Mouse (Mus musculus): Measurements from ENCODE around the gene Bcas1. TPM values are rescaled to one million over a fixed set of nuclear protein-coding genes. Genes with fewer than 3 reads are reported as not detected.

Gene Bcas1
- polyA plus RNA-seq, 1 experiment from 2014 or later = 15.7 TPM

DNA sequence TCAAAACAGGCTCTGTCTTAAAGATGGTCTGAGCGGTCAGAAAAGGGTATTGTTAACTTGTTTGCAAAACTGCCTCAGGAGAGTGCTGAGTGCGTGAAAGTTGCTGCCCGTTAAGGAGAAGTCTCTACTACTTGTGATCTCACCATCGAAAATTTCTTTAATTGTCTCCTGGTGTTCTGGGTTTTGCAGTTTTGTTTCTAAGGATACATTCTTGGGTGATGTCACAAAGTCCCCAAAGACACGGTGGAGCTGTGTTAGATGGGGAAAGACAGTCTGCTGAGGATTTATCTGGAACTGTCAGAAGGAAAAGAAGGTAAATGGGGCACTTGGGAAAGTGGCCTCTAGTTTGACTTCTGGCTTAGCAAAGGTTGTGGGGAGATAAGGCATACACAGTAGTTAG lies 106.1 kb downstream of the Bcas1 start:
- Histone ChIP-seq H3K27ac (replicated peaks) (no peak overlapping the region), H3K4me2 (no peak overlapping the region), H3K9ac (no peak overlapping the region), H3K4me1 (replicated peaks) (peaks cover 33% of the 10 kb centered on the region), H3K36me3 (no peaks in the 10 kb centered on the region), H3K4me3 (no peak overlapping the region), H3K27me3 (no peaks in the 10 kb centered on the region), H3K9me3 (no peaks in the 10 kb centered on the region)
- 58% methylated on average over 5 of the region's 5 CpGs for whole genome bisulfite sequencing
- no peak for ATAC-seq (ENCODE audit: low read depth)

DNA sequence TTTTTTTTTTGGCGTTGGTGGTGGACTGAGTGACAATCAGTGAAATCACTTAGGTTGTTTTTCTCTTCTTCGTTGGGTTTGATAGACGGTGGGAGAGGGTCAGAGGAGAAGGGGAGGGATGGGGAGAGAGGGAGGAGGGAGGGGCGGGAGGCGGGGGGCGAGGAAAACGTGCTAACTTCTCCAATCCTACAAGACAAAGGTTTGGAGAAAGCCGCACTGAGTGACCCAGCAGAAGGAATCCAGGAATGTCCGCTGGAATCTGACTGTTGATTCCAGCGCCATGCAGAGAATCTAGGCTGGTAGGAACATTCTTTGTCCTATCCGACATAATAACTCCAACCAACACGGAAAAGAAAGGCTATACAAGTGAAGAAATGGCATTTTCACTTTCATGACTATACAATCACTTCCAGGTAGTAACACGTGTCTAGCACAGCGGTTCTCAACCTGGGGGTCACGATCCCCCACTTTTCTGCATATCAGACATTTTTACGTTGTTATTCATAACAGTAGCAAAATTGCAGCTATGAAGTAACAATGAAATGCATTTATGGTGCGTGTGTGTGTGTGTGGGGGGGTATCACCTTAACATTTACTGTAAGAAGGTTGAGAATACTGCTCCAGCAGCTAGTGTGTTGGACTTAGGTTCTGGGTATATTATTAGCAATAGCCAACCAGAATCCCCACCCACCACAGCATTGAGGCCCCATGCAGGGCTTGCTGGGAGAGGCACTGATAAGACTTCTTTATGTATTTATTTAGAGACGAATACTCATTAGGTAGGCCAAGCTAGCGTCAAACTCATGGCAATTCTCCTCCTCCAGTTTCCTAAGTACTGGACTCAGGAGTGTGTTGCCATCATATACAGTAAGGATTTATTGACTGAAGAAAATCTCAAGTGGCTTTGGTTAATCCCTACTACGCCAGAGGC lies 107.8 kb downstream of the Bcas1 start:
- H3K27me3 ChIP-seq = no peaks in the 10 kb centered on the region
- peak overlapping the region; percentile 40 for H3K4me3 ChIP-seq
- H3K4me1 ChIP-seq (replicated peaks) = peaks cover 33% of the 10 kb centered on the region
- peak; percentile 30 for ATAC-seq (ENCODE audit: low read depth)
- H3K27ac ChIP-seq (replicated peaks) = peak overlapping the region; percentile 81
- H3K4me2 ChIP-seq = peak overlapping the region; percentile 73
- H3K9ac ChIP-seq = peak overlapping the region; percentile 72
- H3K36me3 ChIP-seq = no peaks in the 10 kb centered on the region
- WGBS = 28% methylated on average over 16 of the region's 20 CpGs
- H3K9me3 ChIP-seq = no peaks in the 10 kb centered on the region

- WGBS = 11% methylated on average over 25 of the region's 25 CpGs
- H3K36me3 ChIP-seq = no peaks in the 10 kb centered on the region
- no peaks in the 10 kb centered on the region for H3K9me3 ChIP-seq
- H3K4me3 ChIP-seq = peak overlapping the region; percentile 40
- H3K4me2 ChIP-seq = peak overlapping the region; percentile 73
- H3K27ac ChIP-seq (replicated peaks) = peak overlapping the region; percentile 81
- ATAC-seq (ENCODE audit: low read depth) = peak; percentile 98
- H3K4me1 ChIP-seq (replicated peaks) = peaks cover 28% of the 10 kb centered on the region
- H3K27me3 ChIP-seq = no peaks in the 10 kb centered on the region
- peak overlapping the region; percentile 72 for H3K9ac ChIP-seq
Observed at GRCm38 (mm10) chr2:170318713-170319532, 108.7 kb downstream of the Bcas1 start.

DNA sequence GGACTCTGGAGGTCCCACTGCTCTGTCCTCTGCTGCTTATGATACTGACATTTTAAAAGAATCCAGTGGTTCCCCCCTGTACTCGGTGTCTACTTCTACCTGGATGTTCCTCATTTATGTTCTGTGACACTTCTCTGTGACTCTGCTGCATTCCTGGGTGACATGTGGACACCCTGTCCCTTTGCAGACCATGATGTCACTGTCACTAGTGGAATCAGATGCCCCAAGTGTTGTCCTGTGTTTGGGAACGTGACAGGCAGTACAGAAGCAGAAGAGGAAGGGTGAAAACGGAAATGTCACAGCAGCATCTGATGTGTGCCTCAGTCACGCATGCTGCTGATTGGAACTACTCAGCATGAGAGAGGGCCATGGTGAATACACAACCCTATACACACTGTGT lies 110.9 kb downstream of the Bcas1 start:
- H3K27ac ChIP-seq (replicated peaks) = no peak overlapping the region
- no peak overlapping the region for H3K4me2 ChIP-seq
- no peaks in the 10 kb centered on the region for H3K27me3 ChIP-seq
- H3K4me3 ChIP-seq = no peak overlapping the region
- H3K36me3 ChIP-seq = no peaks in the 10 kb centered on the region
- no peaks in the 10 kb centered on the region for H3K9me3 ChIP-seq
- no peak overlapping the region for H3K9ac ChIP-seq
- peaks cover 20% of the 10 kb centered on the region for H3K4me1 ChIP-seq (replicated peaks)
- no peak for ATAC-seq (ENCODE audit: low read depth)
- 96% methylated on average over 4 of the region's 4 CpGs for WGBS

- H3K4me2 ChIP-seq = no peak overlapping the region
- ATAC-seq (ENCODE audit: low read depth) = no peak
- H3K27ac ChIP-seq (replicated peaks) = no peak overlapping the region
- H3K9me3 ChIP-seq = no peaks in the 10 kb centered on the region
- no peaks in the 10 kb centered on the region for H3K36me3 ChIP-seq
- H3K4me1 ChIP-seq (replicated peaks) = peaks cover 16% of the 10 kb centered on the region
- no peak overlapping the region for H3K9ac ChIP-seq
- no peaks in the 10 kb centered on the region for H3K27me3 ChIP-seq
- no peak overlapping the region for H3K4me3 ChIP-seq
- WGBS = 91% methylated on average over 8 of the region's 8 CpGs
Observed at GRCm38 (mm10) chr2:170316344-170316743, 111.3 kb downstream of the Bcas1 start.

DNA sequence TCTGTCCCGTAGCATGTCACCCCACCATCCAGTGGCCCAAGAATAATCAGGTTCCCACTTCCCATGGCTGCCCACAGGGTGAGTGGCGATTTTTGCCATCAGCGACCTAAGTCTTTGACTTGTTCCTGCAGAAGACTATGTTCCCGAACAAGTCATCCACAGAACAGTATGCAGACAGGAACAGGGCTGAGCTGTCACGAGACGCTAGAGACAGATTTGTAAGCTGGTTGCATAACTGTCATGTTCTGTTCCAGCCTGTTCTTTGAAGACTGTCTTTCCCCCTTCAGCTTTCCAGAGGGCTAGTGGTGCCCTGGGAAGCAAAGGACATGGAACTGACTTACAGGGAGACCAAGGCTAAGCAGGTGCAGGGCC lies 116.7 kb downstream of the Bcas1 start:
- Histone ChIP-seq H3K4me1 (replicated peaks) (peaks cover 24% of the 10 kb centered on the region), H3K36me3 (no peaks in the 10 kb centered on the region), H3K4me2 (no peak overlapping the region), H3K4me3 (no peak overlapping the region), H3K9me3 (no peaks in the 10 kb centered on the region), H3K9ac (no peak overlapping the region), H3K27me3 (no peaks in the 10 kb centered on the region), H3K27ac (replicated peaks) (no peak overlapping the region)
- no peak for ATAC-seq (ENCODE audit: low read depth)
- WGBS = 88% methylated on average over 6 of the region's 6 CpGs

DNA sequence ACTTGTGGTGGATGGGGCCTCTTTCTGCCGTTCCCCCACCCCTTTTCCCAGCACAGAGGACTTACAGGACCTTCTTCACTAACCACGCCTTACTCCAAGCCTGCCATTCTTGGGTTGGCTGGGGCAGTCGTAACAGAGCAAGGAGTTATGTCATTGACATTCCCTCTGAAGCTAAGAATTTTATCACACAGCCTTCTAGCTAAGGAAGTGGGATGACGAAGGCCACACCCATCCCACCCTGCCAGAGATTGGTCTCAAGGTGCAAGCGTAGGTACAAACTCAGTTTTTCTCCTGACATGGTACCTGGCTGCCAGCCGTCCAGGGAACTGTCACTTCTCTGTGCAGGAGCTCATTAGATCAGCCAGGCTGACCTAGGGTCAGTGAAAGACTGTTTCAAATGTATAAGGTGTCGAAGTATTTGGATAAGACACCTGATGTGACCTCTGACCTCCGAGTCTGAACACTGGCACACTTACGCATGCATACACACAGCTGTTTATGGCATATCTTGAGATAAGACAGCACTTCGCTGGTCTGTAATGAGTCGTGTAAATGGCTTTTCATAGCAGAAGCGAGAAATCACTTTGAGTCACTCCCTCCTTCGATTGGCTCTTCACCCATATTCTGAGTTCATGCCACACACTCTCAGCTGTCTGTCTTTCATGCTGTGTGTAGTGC lies 117.2 kb downstream of the Bcas1 start:
- 89% methylated on average over 13 of the region's 13 CpGs for WGBS
- Histone ChIP-seq H3K4me1 (replicated peaks) (peaks cover 24% of the 10 kb centered on the region), H3K4me3 (no peak overlapping the region), H3K27me3 (no peaks in the 10 kb centered on the region), H3K4me2 (no peak overlapping the region), H3K9ac (no peak overlapping the region), H3K9me3 (no peaks in the 10 kb centered on the region), H3K27ac (replicated peaks) (no peak overlapping the region), H3K36me3 (no peaks in the 10 kb centered on the region)
- no peak for ATAC-seq (ENCODE audit: low read depth)

- H3K9ac ChIP-seq = no peak overlapping the region
- H3K36me3 ChIP-seq = no peaks in the 10 kb centered on the region
- H3K4me2 ChIP-seq = no peak overlapping the region
- no peaks in the 10 kb centered on the region for H3K27me3 ChIP-seq
- ATAC-seq (ENCODE audit: low read depth) = no peak
- H3K4me3 ChIP-seq = no peak overlapping the region
- no peaks in the 10 kb centered on the region for H3K9me3 ChIP-seq
- 63% methylated on average over 9 of the region's 9 CpGs for WGBS
- peaks cover 24% of the 10 kb centered on the region for H3K4me1 ChIP-seq (replicated peaks)
- no peak overlapping the region for H3K27ac ChIP-seq (replicated peaks)
Observed at GRCm38 (mm10) chr2:170308966-170309365, 118.7 kb downstream of the Bcas1 start.

DNA sequence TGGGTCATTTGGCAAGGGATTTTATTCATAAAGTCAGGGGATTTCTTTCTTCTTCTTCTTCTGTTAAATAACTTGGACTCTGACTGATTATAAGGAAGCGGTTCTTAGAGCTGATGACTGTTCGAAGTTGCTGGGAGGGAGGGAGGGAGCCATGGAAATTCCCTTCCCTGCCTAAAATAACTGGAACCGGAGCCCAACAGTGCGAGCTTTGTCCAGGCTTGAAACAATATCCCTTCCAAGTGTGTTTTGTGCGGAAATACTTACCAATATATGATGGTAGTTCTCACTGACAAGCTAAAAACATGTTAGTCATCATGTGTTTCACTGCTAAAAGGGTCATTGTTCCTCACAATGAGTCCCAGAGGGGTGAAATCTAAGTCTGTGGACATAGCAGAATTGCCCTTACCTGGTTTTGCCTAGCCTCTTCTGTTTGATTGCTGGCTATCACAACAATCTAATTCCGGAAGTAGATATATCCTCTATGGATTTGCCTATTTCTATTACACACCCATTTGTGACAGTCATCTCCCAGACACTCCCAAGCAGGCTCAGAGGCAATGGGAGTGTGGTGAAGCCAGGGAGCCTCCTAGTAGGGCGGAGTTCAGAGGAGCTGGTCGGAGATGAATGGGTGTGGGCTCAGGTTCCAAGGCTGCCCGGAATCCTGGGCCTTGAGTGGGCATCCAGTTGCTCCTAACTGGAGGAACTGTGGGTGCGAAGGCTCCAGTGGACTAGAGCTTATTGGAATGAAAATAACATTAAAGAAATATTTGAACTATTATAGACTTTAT lies 119.4 kb downstream of the Bcas1 start:
- peaks cover 24% of the 10 kb centered on the region for H3K4me1 ChIP-seq (replicated peaks)
- ATAC-seq (ENCODE audit: low read depth) = no peak

DNA sequence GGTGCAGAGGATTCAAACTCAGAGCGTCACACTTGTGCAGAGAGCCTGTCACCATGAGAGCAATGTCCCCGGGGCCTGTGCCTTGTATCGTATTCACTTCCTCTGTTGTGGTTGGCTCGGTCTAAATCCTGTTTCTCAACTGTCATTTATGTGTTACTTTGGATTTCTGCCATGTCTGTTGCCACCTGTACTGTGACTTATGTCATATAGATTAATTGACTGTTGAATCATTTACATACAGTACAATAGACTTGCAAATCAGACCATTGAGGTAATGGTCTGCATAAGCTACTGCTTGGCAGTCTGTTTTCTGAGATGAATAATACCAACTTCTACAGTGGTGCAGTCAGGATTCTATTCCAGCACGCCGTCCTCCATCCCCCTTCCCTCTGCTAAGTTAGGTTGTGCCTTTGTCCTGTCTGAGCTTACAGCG lies 120.0 kb downstream of the Bcas1 start:
- Histone ChIP-seq H3K9me3 (no peaks in the 10 kb centered on the region), H3K27me3 (no peaks in the 10 kb centered on the region), H3K27ac (replicated peaks) (peak overlapping the region; percentile 65), H3K4me3 (no peak overlapping the region), H3K36me3 (no peaks in the 10 kb centered on the region), H3K4me1 (replicated peaks) (peaks cover 24% of the 10 kb centered on the region), H3K9ac (0 out of 2 replicates have a peak overlapping the region, but pooled peaks have one; percentile 26), H3K4me2 (no peak overlapping the region; the same call in 1 of the 2 replicates)
- WGBS = 38% methylated on average over 7 of the region's 7 CpGs
- peak; percentile 64 for ATAC-seq (ENCODE audit: low read depth)

More for the DNA sequence above, 119.4 kb downstream of the Bcas1 start:
- Histone ChIP-seq H3K9me3 (no peaks in the 10 kb centered on the region), H3K27me3 (no peaks in the 10 kb centered on the region), H3K9ac (0 out of 2 replicates have a peak overlapping the region, but pooled peaks have one; percentile 26), H3K36me3 (no peaks in the 10 kb centered on the region), H3K4me2 (no peak overlapping the region; the same call in 1 of the 2 replicates), H3K4me3 (no peak overlapping the region), H3K27ac (replicated peaks) (peak overlapping the region; percentile 65)
- WGBS = 52% methylated on average over 10 of the region's 10 CpGs

- no peak overlapping the region for H3K4me3 ChIP-seq
Observed at GRCm38 (mm10) chr2:170306637-170307320, 120.9 kb downstream of the Bcas1 start.

More at GRCm38 (mm10) chr2:170306637-170307320, 120.9 kb downstream of the Bcas1 start:
- no peaks in the 10 kb centered on the region for H3K9me3 ChIP-seq
- H3K27ac ChIP-seq (replicated peaks) = no peak overlapping the region; the same call in 1 of the 2 replicates
- no peak for ATAC-seq (ENCODE audit: low read depth)
- WGBS = 79% methylated on average over 9 of the region's 9 CpGs
- no peaks in the 10 kb centered on the region for H3K27me3 ChIP-seq
- peaks cover 24% of the 10 kb centered on the region for H3K4me1 ChIP-seq (replicated peaks)
- no peak overlapping the region for H3K4me2 ChIP-seq
- no peak overlapping the region for H3K9ac ChIP-seq
- H3K36me3 ChIP-seq = no peaks in the 10 kb centered on the region

All from neural tube, embryonic 13.5 days (tissue).